Mouse (Mus musculus) bone marrow macrophage, adult 2 months (primary cell): ENCODE results near the gene Cnrip1. TPM values are rescaled to one million over a fixed set of nuclear protein-coding genes. Genes with fewer than 3 reads are reported as not detected.
"Not testable (repeated sequence)": the region's sequence is repeated elsewhere in the genome, so short reads cannot be mapped to it uniquely, and the experiment has no call there.

Experiments used
- H3K27ac ChIP-seq: 2 replicates; pipeline ENCODE4 v1.5.1; 2012; ENCODE audit warnings: low read depth, low read length; ENCODE audit not compliant: insufficient read depth
- H3K4me1 ChIP-seq: 2 replicates; pipeline ENCODE4 v1.6.1; 2012; ENCODE audit warnings: low read length; ENCODE audit not compliant: control insufficient read depth, insufficient read depth
- H3K4me3 ChIP-seq: 2 replicates; pipeline ENCODE4 v1.5.1; 2012; ENCODE audit warnings: mild to moderate bottlenecking, low read length, moderate library complexity; ENCODE audit not compliant: insufficient read depth
- CTCF ChIP-seq: IDR thresholded peaks from 2 replicates; pipeline ENCODE4 v1.5.1; 2012; ENCODE audit warnings: low read depth, mild to moderate bottlenecking, low read length, moderate library complexity
- POLR2A ChIP-seq: IDR thresholded peaks from 2 replicates; pipeline ENCODE4 v1.6.1; 2012; ENCODE audit warnings: mild to moderate bottlenecking, low read depth, low read length, borderline replicate concordance
- polyA plus RNA-seq: library from polyadenylated mRNA; stranded (reverse); fragments of >200 nt; gene quantifications from 2 replicates; pipeline ENCODE4 v1.2.4, GENCODE M21; 2012; ENCODE audit not compliant: missing spikeins, insufficient read depth, insufficient read length

Gene Cnrip1
- polyA plus RNA-seq, 1 experiment = 14.3 TPM

GRCm38 (mm10) chr11:17023984-17024383 lies 27.4 kb upstream of the Cnrip1 start:
- Histone ChIP-seq H3K4me1 (peaks cover 18% of the 10 kb centered on the region), H3K4me3 (no peak overlapping the region), H3K27ac (no peak overlapping the region)
- TF ChIP-seq CTCF (no peak), POLR2A (no peak)

- H3K4me3 ChIP-seq = no peak overlapping the region
- no peak overlapping the region for H3K27ac ChIP-seq
- TF ChIP-seq POLR2A (no peak), CTCF (no peak)
- H3K4me1 ChIP-seq = peaks cover 20% of the 10 kb centered on the region
Observed at GRCm38 (mm10) chr11:17045806-17046205, 5.6 kb upstream of the Cnrip1 start.

- Histone ChIP-seq H3K27ac (peak overlapping the region; percentile 94), H3K4me3 (peak overlapping the region; percentile 70)
- TF ChIP-seq CTCF (no peak), POLR2A (no peak)
Observed at GRCm38 (mm10) chr11:17052476-17053049, 1.2 kb downstream of the Cnrip1 start.

GRCm38 (mm10) chr11:17069360-17069759 lies 18.0 kb downstream of the Cnrip1 start:
- H3K4me1 ChIP-seq, H3K4me3 ChIP-seq, H3K27ac ChIP-seq: not testable (repeated sequence)

More at GRCm38 (mm10) chr11:17052476-17053049, 1.2 kb downstream of the Cnrip1 start:
- peaks cover 12% of the 10 kb centered on the region for H3K4me1 ChIP-seq

- no peak for TF ChIP-seq CTCF
- TF ChIP-seq POLR2A = no peak
- H3K27ac ChIP-seq = no peak overlapping the region
- H3K4me1 ChIP-seq = no peaks in the 10 kb centered on the region
- H3K4me3 ChIP-seq = no peak overlapping the region
Observed at GRCm38 (mm10) chr11:17075656-17076055, 24.3 kb downstream of the Cnrip1 start.

GRCm38 (mm10) chr11:17082086-17082485 lies 30.7 kb downstream of the Cnrip1 start:
- Histone ChIP-seq H3K4me3 (no peak overlapping the region), H3K27ac (no peak overlapping the region), H3K4me1 (peaks cover 14% of the 10 kb centered on the region)
- TF ChIP-seq CTCF (no peak), POLR2A (no peak)

GRCm38 (mm10) chr11:17082953-17083352 lies 31.6 kb downstream of the Cnrip1 start:
- Histone ChIP-seq H3K27ac (no peak overlapping the region), H3K4me1 (peaks cover 14% of the 10 kb centered on the region), H3K4me3 (no peak overlapping the region)
- no peak for TF ChIP-seq POLR2A
- no peak for TF ChIP-seq CTCF

GRCm38 (mm10) chr11:17083455-17083854 lies 32.1 kb downstream of the Cnrip1 start:
- Histone ChIP-seq H3K27ac (no peak overlapping the region), H3K4me1 (peaks cover 14% of the 10 kb centered on the region), H3K4me3 (no peak overlapping the region)
- no peak for TF ChIP-seq CTCF
- no peak for TF ChIP-seq POLR2A

- peaks cover 14% of the 10 kb centered on the region for H3K4me1 ChIP-seq
- TF ChIP-seq POLR2A (no peak), CTCF (no peak)
- no peak overlapping the region for H3K4me3 ChIP-seq
- H3K27ac ChIP-seq = no peak overlapping the region
Observed at GRCm38 (mm10) chr11:17083866-17084265, 32.5 kb downstream of the Cnrip1 start.

GRCm38 (mm10) chr11:17086106-17086505 lies 34.7 kb downstream of the Cnrip1 start:
- H3K4me3 ChIP-seq = no peak overlapping the region
- TF ChIP-seq CTCF = no peak
- no peak for TF ChIP-seq POLR2A
- H3K4me1 ChIP-seq = peaks cover 14% of the 10 kb centered on the region
- H3K27ac ChIP-seq = peak overlapping the region; percentile 17; the same call in 1 of the 2 replicates

- Histone ChIP-seq H3K4me1 (no peaks in the 10 kb centered on the region), H3K27ac (no peak overlapping the region), H3K4me3 (no peak overlapping the region)
- no peak for TF ChIP-seq POLR2A
- no peak for TF ChIP-seq CTCF
Observed at GRCm38 (mm10) chr11:17106936-17107335, 55.5 kb downstream of the Cnrip1 start.
